Mouse (Mus musculus): ENCODE measurements around the gene Rnf216.
A peak's percentile ranks its signal among the peaks of the same experiment; 100 is the strongest.
"Not testable (repeated sequence)": the region's sequence is repeated elsewhere in the genome, so short reads cannot be mapped to it uniquely, and the experiment has no call there.

Gene Rnf216

DNA sequence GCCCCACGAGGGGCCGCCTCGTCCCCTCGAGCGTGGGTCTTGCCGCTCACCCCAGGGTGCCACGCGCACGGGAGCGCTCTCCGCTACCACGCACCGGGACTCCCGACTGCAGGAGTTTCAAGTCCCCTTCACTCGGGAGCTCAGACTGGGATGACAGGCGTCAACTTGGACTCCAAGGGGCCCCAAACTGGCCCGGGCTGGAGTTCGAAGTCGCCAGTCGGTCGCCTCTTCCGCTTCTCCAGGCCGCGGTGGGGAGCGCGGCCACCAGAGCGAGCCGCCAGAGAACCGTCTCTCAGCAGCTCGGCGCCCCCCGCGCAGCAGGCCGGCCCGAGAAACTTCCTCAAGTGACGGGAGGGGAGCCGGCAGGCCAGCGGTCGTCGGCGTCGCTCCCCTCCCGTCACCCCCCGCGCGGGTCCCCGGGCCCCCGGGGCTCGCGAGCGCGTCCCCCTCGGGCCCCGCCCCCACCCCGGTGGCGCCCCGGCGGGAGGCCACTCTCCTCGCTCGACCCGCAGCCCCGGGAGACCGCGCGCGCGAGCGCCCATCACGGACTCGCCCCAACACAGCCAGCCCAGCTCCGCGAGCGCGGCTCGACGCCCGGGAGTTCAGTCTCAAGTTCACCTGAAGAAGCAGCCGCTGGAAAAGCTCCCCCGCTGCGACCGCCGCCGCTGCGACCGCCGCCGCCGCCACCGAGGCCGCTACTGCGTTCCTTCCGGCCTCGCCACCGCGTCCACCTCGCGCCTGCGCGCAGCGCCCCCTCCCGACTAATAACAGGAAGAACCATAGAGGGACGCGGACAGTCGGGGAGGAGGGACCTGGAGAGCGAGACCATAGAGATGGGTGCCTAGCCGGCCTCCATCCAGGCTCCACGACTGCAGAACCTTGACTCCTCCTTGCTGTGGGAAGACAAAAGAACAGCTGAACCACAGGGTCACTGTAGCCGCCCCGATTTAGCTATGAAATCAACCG lies at the start of gene Rnf216:
Gene Rnf216, minus strand, starts transcription at position 714 of the 966 bp plus-strand sequence.
- ATAC-seq (ENCODE audit: insufficient number of reproducible peaks, low FRiP score, low TSS enrichment), result peak; percentile 96

DNA sequence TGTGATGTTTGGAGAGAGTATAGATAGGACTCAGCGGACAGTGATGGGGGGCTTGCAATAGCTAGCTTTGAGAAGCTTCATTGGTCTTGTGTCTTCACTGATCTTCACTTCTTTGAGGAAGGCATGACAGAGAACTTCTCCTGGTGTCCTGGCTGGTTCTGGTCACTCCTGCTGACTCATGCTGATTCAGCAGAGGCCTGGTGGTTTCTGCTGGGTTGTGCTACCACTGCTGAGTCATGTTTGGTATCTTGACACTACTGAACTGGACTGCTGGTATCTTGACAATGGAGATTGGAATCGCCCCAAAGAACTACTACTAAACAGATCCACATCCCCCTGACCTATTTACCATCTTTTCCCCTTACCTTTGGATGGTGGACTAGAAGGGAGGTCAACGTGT lies 42.7 kb upstream of the Rnf216 start:
- no peak for ATAC-seq (ENCODE audit: insufficient number of reproducible peaks, low FRiP score, low TSS enrichment)

DNA sequence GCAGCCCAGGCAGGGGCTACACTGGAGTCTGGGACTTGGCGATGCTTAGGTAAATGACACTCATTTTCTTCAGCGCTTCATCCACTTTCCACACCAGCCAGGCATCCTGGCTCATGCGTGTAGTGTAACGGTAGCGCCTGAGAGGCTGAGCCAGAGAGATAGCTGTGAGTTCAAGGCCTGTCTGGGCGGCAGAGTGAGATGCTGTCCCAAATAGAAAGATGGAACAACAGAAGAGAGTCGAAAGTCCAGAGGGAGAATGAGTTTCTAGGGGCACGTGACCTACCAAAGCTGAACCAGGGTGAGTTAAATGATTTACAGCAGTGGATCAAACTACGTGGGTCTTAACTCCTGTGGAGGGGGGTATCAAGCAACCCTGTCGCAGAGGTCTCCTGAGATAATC lies 41.0 kb upstream of the Rnf216 start:
- ATAC-seq (ENCODE audit: insufficient number of reproducible peaks, low FRiP score, low TSS enrichment), result no peak

DNA sequence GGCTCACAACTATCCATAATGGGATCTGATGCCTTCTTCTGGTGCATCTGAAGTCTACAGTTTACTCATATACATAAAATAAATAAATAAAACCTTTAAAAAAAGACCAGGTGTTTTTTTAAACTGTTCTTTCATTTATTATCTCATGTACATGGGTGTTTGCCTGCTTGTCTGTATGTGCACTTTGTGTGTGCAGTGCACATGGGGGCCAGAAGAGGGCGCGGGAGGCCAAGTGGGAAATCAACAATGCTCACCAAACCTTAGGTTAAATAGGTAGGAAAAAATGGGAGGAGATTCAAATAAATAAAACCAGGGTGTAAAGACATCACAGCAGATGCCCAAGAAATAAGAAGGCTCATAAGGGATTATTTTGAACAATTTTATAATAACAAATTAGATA lies 37.2 kb upstream of the Rnf216 start:
- no peak for ATAC-seq (ENCODE audit: insufficient number of reproducible peaks, low FRiP score, low TSS enrichment)

DNA sequence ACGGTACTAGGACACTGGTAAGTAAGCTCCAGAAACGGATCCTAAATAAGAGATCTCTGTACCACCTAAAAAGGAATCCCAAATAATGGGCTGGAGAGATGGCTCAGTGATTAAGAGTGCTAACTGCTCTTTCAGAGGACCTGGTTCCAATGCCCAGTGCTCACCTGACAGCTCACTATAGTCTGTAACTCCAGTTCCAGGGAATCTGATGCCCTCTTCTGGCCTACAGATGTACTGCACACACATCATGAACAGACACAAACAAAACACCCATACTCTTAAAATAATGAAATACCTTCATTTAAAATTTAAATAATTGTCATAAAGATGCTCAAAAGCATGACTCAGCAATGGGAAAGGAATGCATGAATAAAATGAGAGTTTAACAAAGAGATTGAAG lies 36.7 kb upstream of the Rnf216 start:
- ATAC-seq (ENCODE audit: insufficient number of reproducible peaks, low FRiP score, low TSS enrichment), result no peak

DNA sequence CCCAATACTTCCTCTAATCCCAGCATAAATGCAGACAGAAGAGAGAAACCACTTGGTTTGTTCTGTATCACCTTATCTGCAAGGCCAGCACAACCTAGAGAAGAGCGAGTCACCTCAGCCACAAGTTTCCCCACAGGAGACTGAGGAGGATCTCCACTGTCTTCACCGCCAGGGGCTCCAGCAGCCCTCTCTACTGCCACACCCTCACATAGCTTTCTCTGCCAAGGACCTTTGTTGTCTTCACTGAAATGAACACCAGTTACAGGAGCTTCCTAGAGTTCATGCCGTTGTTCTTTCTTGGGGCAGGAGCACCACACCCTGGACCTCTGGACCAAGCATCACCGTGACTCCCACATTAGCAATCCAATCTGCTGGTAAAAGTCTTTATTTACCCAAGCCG lies 35.9 kb upstream of the Rnf216 start:
- no peak for ATAC-seq (ENCODE audit: insufficient number of reproducible peaks, low FRiP score, low TSS enrichment)

DNA sequence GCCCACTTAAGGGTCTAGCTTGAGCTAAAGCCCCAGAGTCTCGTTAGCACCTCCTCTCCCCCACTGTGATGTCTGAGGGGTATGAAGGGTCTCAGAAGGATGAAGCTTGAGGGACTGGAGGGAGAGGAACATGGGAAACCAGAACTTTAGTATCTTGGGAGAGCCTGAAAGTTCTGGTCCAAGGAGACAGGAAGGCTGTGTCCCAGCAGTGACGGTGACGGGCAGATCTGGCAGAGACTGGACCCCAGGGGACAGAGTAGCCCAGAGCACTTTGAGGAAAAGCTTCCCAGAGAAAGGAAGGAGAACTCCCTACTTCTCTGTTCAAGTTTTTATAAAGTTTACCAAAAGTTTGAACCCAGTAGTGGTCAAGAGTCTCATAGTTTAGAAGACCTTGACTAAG lies 34.7 kb upstream of the Rnf216 start, which contains the start of gene Olfr718-ps1:
Gene Olfr718-ps1, minus strand, starts transcription at position 101 of the 400 bp plus-strand sequence.
- ATAC-seq (ENCODE audit: insufficient number of reproducible peaks, low FRiP score, low TSS enrichment), result no peak

DNA sequence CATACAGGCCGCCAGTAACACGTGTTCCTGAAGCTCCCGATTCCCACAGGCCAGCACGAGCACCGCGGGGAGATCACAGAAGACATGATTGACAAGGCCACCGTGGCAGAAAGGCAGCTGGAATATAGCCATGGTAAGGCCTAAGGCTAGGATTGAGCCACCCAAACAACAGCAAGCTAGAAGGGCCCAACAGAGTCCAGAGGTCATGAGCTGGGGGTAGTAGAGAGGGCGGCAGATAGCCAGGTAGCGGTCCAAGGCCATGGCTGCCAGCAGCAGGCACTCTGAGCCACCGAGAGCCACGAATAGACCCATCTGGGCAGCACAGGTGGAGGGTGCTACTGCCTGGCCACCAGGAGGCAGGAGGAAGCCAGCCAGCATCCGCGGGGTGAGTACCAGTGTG lies 24.8 kb upstream of the Rnf216 start:
- no peak for ATAC-seq (ENCODE audit: insufficient number of reproducible peaks, low FRiP score, low TSS enrichment)

DNA sequence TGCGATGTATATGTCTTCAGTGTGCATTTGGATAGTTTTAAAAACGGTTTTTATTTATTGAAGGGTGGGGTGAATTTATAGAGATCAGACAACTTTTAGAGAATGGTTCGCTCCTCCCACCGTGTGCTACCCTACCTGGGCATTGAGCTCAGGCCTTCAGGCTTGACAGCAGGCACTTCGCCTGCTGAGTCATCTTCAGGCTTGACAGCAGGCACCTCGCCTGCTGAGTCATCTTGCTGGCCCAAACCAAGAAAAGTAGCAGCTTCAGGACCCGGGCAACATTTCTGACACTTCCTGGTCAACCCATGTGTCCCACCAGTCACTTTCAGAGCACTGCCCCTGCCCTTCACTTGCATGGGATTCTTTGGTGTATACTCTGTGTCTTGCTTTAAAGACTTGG lies 22.2 kb upstream of the Rnf216 start:
- no peak for ATAC-seq (ENCODE audit: insufficient number of reproducible peaks, low FRiP score, low TSS enrichment)

DNA sequence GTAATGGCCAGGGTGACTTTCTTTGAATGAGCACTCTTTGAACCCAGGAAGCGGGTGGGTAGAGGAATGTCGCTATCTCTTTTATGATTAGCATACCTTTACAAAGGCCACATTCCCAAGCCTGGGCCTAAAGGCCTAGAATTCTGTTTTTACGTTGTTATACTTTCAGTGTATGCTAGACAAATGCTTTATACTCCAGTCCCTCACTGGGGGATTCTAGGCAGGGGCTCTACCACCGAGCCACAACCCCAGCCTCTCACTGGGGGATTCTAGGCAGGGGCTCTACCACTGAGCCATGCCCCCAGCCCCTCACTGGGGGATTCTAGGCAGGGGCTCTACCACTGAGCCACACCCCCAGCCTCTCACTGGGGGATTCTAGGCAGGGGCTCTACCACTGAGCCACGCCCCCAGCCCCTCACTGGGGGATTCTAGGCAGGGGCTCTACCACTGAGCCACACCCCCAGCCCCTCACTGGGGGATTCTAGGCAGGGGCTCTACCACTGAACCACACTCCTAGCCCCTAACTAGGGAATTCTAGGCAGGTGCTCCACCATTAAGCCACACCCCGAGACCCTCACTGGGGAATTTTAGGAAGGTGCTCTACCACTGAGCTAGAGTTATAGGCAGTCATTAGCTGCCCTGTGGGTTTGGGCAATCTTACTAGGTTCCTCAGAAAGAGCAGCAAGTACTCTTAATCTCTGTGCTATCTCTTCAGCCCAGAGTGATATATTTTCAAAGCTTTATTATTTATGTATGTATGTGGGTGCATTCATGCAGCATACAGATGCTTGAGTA lies 21.6 kb upstream of the Rnf216 start:
- ATAC-seq (ENCODE audit: insufficient number of reproducible peaks, low FRiP score, low TSS enrichment), result not testable (repeated sequence)

DNA sequence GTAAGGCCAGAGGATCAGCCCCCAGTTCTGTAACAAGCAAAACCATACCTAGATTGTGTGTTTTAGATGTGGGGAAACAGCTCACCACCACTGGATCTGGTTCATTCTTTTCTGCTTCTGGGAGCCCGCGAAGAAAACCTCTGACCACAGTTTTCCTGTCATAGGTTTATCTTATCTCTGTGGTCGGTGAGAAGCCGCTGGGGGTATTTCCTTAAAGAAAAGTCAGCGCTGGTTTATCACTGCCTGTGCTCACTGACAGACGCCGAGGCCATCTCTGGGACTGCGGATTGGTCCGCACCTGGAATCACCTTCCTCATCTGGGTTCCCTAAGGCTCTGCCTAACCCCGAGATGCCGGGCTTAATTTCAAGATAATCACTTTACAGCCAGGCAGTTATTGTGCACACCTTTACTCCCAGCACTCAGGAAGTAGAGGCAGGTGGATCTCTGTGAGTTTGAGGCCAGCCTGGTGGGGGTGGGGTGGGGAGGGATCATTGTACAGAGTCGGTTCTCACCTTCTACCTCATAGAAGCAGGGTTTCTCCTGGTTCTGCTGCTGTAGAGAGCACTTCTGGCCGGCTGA lies 20.2 kb upstream of the Rnf216 start:
- no peak for ATAC-seq (ENCODE audit: insufficient number of reproducible peaks, low FRiP score, low TSS enrichment)

DNA sequence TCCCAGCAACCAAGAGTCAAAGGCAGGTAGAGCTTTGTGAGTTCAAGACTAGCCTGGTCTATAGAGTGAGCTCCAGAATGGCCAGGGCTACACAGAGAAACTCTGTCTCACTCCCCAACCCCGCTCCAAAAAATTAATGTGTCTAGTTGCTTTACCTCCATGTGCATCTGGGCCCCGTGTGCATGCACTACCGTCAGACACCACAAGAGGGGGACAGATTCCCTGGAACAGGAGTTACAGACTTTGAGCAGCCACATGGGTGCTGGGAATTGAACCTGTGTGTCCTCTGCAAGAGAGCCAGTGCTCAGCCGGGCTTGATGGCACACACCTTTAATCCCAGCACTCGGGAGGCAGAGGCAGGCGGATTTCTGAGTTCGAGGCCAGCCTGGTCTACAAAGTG lies 17.5 kb upstream of the Rnf216 start:
- ATAC-seq (ENCODE audit: insufficient number of reproducible peaks, low FRiP score, low TSS enrichment), result no peak

DNA sequence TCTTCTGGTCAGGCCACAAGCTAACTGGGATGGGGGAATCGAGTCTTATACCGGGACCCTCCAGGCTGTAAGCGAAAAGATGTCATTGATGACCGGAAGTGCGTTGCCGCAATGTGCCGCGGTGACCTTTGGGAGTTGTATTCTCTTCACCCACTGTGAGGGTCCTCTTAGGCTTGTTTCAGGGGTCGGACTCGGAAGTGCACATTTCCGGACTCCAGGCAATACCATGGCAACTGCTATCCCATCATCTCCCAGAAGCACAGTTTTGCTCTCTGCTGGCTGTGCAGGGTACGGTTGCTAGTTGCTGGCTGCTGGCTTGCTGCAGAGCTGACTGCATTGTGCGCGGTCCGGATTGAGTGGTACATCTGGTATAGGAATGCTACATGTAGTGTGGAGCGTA lies 16.3 kb upstream of the Rnf216 start:
- ATAC-seq (ENCODE audit: insufficient number of reproducible peaks, low FRiP score, low TSS enrichment), result no peak

DNA sequence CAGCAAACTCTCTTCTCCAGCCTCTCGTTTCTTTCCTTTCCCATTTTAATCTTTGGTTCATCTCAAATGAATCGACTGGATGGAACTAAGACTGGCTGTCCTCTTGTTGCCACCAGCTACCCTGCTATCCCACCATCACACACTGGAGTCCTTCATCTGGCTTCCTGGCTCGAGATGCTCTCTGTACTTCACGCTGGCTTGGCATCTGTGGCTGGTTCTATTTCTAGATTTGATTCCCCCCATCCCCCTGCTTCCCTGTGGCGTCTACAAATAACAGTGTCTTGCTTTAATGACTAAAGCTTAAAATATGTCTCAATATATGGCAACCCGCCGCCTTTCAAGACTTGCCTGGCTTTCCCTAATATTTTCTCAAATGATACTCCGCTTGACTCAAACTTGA lies 15.0 kb upstream of the Rnf216 start:
- ATAC-seq (ENCODE audit: insufficient number of reproducible peaks, low FRiP score, low TSS enrichment), result peak; percentile 68; the same call in 1 of the 2 replicates

DNA sequence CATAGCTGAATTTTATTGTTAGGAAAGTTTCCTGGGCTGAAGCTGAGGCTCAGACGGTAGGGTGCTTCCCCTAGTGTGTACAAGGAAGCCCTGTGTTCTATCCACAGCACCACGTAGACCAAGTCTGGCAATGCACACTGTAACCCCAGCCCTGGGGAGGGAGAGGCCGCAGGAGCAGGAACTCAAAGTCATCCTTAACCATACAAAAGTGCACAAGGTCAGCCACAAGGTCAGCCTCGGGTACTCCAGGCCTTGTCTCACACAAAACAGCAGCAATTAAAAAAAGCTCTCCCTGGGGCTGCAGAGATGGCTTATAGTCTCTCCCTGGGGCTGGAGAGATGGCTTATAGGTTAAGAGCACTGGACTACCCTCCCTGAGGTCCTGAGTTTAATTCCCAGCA lies 14.1 kb upstream of the Rnf216 start:
- ATAC-seq (ENCODE audit: insufficient number of reproducible peaks, low FRiP score, low TSS enrichment), result no peak

DNA sequence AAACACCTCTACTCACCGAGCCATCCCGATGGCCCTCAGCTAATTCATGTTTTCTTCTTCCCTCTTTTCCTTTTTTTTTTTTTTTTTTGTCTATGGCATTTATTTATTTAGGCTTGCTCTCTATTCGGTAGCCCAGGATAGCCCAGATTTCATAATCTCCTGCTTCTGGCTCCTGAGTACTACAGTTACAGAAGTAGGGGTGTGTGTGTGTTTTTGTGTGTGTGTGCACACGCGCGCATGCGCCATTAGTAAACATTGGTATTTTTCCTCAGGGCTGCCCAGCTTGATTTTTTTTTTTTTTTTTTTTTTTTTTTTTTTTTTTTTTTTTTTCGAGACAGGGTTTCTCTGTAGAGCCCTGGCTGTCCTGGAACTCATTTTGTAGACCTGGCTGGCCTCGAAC lies 13.3 kb upstream of the Rnf216 start:
- no peak for ATAC-seq (ENCODE audit: insufficient number of reproducible peaks, low FRiP score, low TSS enrichment)

DNA sequence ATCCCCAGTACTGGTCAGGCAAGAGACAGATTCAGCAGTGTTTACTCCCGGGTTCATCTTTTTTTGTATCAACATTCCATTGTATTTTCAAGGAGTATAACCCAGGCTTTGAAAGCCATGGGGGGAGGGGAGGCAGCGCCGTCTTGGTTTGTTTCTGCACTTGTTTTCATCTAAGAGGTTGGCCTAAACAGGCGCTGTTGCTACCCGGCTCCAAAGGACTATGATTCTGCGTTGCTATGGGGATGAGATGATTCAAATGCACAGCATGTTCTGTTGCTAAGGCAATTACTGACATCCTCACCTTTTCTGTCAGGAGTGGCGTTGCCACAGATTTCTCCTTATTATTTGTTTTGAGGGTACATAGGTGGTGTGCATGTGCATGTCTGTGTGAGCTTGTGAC lies 12.8 kb upstream of the Rnf216 start:
- no peak for ATAC-seq (ENCODE audit: insufficient number of reproducible peaks, low FRiP score, low TSS enrichment)

DNA sequence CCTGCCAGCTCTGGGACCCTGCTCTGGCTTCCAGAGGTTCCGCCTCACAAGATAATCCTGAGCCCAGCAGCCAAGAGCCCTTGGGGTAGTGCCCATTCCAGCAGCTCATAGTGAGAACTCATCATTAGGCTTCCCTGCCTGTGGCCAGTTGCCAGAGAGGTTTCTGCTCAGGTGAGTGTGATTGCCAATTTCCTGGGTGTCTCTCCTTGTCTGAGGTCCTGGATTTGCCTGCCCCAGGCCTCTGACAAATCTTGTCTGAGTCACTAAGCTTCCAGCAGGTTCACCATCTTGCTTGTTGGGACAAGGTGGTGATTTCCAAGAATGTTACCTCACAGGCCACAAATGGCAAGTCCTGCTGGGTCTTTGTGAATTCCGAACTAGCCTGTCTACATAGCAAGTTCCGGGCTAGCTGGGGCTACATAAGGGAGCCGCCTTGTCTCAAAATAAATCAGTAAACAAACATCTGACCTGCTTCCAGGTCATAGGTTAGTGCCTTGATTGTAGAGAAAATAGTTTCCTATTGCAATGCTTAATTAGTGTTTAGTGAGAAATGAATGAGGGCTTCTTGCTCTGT lies 12.1 kb upstream of the Rnf216 start:
- ATAC-seq (ENCODE audit: insufficient number of reproducible peaks, low FRiP score, low TSS enrichment), result no peak

DNA sequence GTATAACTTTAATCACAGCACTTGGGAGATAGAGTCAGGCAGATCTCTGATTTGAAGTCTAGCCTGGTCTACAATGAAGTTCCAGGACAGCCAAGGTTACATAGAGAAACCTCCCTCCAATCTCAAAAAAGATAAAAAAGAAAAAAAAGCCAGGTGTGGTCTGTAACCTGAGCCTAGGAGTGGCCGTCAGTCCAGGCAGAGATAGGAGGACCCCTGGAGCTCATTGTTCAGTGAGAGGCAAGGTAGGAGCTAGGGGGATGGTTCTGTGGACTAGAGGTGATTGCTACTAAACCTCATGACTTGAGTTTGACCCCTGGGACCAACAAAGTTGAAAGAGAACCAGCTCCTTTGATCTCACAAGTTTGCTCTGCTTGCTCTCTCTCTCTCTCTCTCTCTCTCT lies 9.9 kb upstream of the Rnf216 start:
- ATAC-seq (ENCODE audit: insufficient number of reproducible peaks, low FRiP score, low TSS enrichment), result no peak

DNA sequence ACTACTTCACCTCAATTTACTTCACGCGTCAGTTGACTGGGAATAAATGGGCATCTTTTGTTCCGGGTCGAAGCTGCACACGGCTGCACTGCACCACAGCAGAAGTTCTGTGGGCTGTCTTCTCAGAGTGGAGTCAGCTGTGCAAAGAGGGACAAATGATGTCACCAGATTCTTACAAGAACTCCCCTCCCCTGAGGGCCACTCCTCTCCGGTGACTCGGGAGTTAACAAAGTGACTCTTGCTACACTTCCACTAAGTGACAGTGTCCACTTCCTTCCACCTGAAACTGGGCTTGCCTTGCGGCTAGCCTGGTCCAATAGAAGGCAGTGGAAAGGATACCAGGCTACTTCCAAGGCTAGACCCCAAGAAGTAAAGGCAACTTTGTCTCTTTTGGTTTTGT lies 9.3 kb upstream of the Rnf216 start:
- ATAC-seq (ENCODE audit: insufficient number of reproducible peaks, low FRiP score, low TSS enrichment), result no peak

DNA sequence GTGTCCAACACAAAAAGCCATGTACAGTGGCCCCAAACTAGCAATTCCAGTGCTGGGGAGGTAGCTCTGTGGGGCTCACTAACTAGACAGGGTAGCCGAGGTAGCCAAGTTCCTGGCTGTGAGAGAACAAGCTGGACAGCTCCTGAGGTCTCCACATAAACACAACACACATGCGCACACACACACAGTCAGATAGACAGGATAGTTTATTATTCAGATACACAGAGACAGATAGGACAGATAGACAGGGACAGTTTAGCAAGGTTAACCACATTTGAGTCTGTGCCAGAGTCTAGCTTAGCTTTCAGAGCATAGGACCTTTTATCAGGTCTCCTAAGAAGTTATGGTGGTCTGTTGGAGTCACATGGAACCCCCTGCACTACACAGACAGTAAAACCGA lies 6.0 kb downstream of the Rnf216 start:
- ATAC-seq (ENCODE audit: insufficient number of reproducible peaks, low FRiP score, low TSS enrichment), result no peak
